Mouse (Mus musculus) lung, postnatal 14 days (tissue): Measurements from ENCODE around the gene Cklf.
"Not testable (repeated sequence)": the region's sequence is repeated elsewhere in the genome, so short reads cannot be mapped to it uniquely, and the experiment has no call there.

Experiments used
- DNase-seq: peaks from one replicate; pipeline ENCODE4 v3.0.0; 2021

Gene Cklf

GRCm38 (mm10) chr8:104250439-104251367, at the start of gene Cklf:
Cklf (plus strand) TSS chr8:104250861.
- DNase-seq, result peak; percentile 86

GRCm38 (mm10) chr8:104201622-104202021, 49.0 kb upstream of the Cklf start:
- DNase-seq, result no peak

- DNase-seq, result no peak
These were observed 48.3 kb upstream of the Cklf start for GRCm38 (mm10) chr8:104202320-104202719.

GRCm38 (mm10) chr8:104205292-104205691, 45.4 kb upstream of the Cklf start:
- DNase-seq, result no peak

- no peak for DNase-seq
These were observed 33.1 kb upstream of the Cklf start for GRCm38 (mm10) chr8:104217601-104218000.

- DNase-seq, result peak; percentile 57
These were observed 31.6 kb upstream of the Cklf start for GRCm38 (mm10) chr8:104219079-104219478.

- DNase-seq, result peak; percentile 83
These were observed 30.9 kb upstream of the Cklf start for GRCm38 (mm10) chr8:104219806-104220205.

- DNase-seq, result no peak
These were observed 23.6 kb upstream of the Cklf start for GRCm38 (mm10) chr8:104227048-104227447.

- no peak for DNase-seq
These were observed 20.3 kb upstream of the Cklf start for GRCm38 (mm10) chr8:104230377-104230776.

GRCm38 (mm10) chr8:104232039-104232438, 18.6 kb upstream of the Cklf start:
- DNase-seq, result no peak

- DNase-seq, result no peak
These were observed 17.7 kb upstream of the Cklf start for GRCm38 (mm10) chr8:104232919-104233318.

- no peak for DNase-seq
These were observed 16.1 kb upstream of the Cklf start for GRCm38 (mm10) chr8:104234573-104234972.

- DNase-seq, result no peak
These were observed 11.2 kb upstream of the Cklf start for GRCm38 (mm10) chr8:104239418-104239861.

GRCm38 (mm10) chr8:104242038-104242644, 8.5 kb upstream of the Cklf start:
- DNase-seq, result no peak

- no peak for DNase-seq
These were observed 4.0 kb upstream of the Cklf start for GRCm38 (mm10) chr8:104246621-104247020.

GRCm38 (mm10) chr8:104247054-104247907, 3.4 kb upstream of the Cklf start:
- peak; percentile 39 for DNase-seq

GRCm38 (mm10) chr8:104247908-104248275, 2.8 kb upstream of the Cklf start:
- peak; percentile 14 for DNase-seq

- DNase-seq, result peak; percentile 83
These were observed 2.4 kb upstream of the Cklf start, which contains the start of gene Tk2 for GRCm38 (mm10) chr8:104248276-104248675. Tk2 (minus strand) TSS chr8:104248558.

- no peak for DNase-seq
These were observed 1.1 kb upstream of the Cklf start for GRCm38 (mm10) chr8:104249442-104249996.

GRCm38 (mm10) chr8:104251461-104251860, 800 bp downstream of the Cklf start:
- no peak for DNase-seq

GRCm38 (mm10) chr8:104253016-104253415, 2.4 kb downstream of the Cklf start:
- DNase-seq, result no peak

- not testable (repeated sequence) for DNase-seq
These were observed 11.1 kb downstream of the Cklf start for GRCm38 (mm10) chr8:104261802-104262201.
